Mouse (Mus musculus) lung, embryonic 15.5 days (tissue): Measurements from ENCODE around the gene Myo18a. TPM values are rescaled to one million over a fixed set of nuclear protein-coding genes. Genes with fewer than 3 reads are reported as not detected.
A peak's percentile ranks its signal among the peaks of the same experiment; 100 is the strongest.

Source experiments
- ATAC-seq: fragments of 200-750 bp; cut with Nextera tagmentation; 2 replicates; pipeline ENCODE4 v1.8.0; 2017; ENCODE audit warnings: moderate number of reproducible peaks, borderline replicate concordance; ENCODE audit not compliant: low FRiP score, low TSS enrichment; ENCODE audit errors: extremely low read depth
- H3K27ac ChIP-seq: fragments of 300-500 bp; sonication (generic); 2 replicates; pipeline ENCODE4 v1.5.1; 2015; ENCODE audit warnings: moderate library complexity, mild to moderate bottlenecking, inconsistent platforms
- H3K27me3 ChIP-seq: fragments of 300-500 bp; sonication (generic); 2 replicates; pipeline ENCODE4 v1.6.1; 2015; ENCODE audit warnings: inconsistent platforms
- H3K36me3 ChIP-seq: fragments of 300-500 bp; sonication (generic); 2 replicates; pipeline ENCODE4 v1.6.1; 2015; ENCODE audit warnings: inconsistent platforms
- H3K4me1 ChIP-seq: fragments of 300-500 bp; sonication (generic); 2 replicates; pipeline ENCODE4 v1.6.1; 2015; ENCODE audit warnings: inconsistent platforms
- H3K4me2 ChIP-seq: fragments of 300-500 bp; sonication (generic); 2 replicates; pipeline ENCODE4 v1.6.1; 2015; ENCODE audit warnings: inconsistent platforms, mild to moderate bottlenecking, moderate library complexity
- H3K4me3 ChIP-seq: fragments of 300-500 bp; sonication (generic); 2 replicates; pipeline ENCODE4 v1.5.1; 2015; ENCODE audit warnings: mild to moderate bottlenecking, inconsistent platforms
- H3K9ac ChIP-seq: fragments of 300-500 bp; sonication (generic); 2 replicates; pipeline ENCODE4 v1.6.1; 2015; ENCODE audit warnings: inconsistent platforms
- H3K9me3 ChIP-seq: fragments of 300-500 bp; sonication (generic); 2 replicates; pipeline ENCODE4 v1.6.1; 2016; ENCODE audit warnings: inconsistent platforms
- WGBS: fragments of 180-500 bp; shearing (Covaris S2); methylation state at CpG from one replicate; pipeline ENCODE4 v1.1.7; 2015; 5-methylcytosine and 5-hydroxymethylcytosine counted together
- polyA plus RNA-seq: library from polyadenylated mRNA; unstranded; fragments of >200 nt; fragmentation: Nextera tagmentation; extraction: Ambion mirVana; gene quantifications from 2 replicates; pipeline ENCODE4 v1.2.1, GENCODE M21; 2015

Myo18a gene
- polyA plus RNA-seq, 1 experiment from 2014 or later: 46.2 TPM

GRCm38 (mm10) chr11:77875847-77876759 lies 113.1 kb downstream of the Myo18a start:
- H3K9me3 ChIP-seq: no peaks in the 10 kb centered on the region
- H3K9ac ChIP-seq: no peak overlapping the region
- peak; percentile 35; the same call in 1 of the 2 replicates for ATAC-seq
- 0 out of 2 replicates have a peak overlapping the region, but pooled peaks have one; percentile 20 for H3K27ac ChIP-seq
- H3K36me3 ChIP-seq: no peaks in the 10 kb centered on the region
- no peaks in the 10 kb centered on the region for H3K27me3 ChIP-seq
- WGBS: 54% methylated on average over 26 of the region's 26 CpGs
- H3K4me2 ChIP-seq: no peak overlapping the region
- no peak overlapping the region for H3K4me3 ChIP-seq
- H3K4me1 ChIP-seq: peaks cover 33% of the 10 kb centered on the region

GRCm38 (mm10) chr11:77876760-77877148 lies 113.7 kb downstream of the Myo18a start:
- Histone ChIP-seq H3K4me2 (no peak overlapping the region), H3K36me3 (no peaks in the 10 kb centered on the region), H3K9ac (no peak overlapping the region), H3K4me1 (peaks cover 33% of the 10 kb centered on the region), H3K27me3 (no peaks in the 10 kb centered on the region), H3K9me3 (no peaks in the 10 kb centered on the region), H3K4me3 (no peak overlapping the region), H3K27ac (no peak overlapping the region)
- ATAC-seq: no peak
- 45% methylated on average over 11 of the region's 11 CpGs for WGBS

- ATAC-seq: no peak
- Histone ChIP-seq H3K9ac (no peak overlapping the region), H3K36me3 (no peaks in the 10 kb centered on the region), H3K4me3 (no peak overlapping the region), H3K4me1 (peaks cover 13% of the 10 kb centered on the region), H3K27ac (no peak overlapping the region), H3K9me3 (no peaks in the 10 kb centered on the region), H3K27me3 (no peaks in the 10 kb centered on the region), H3K4me2 (no peak overlapping the region)
- 51% methylated on average over 10 of the region's 10 CpGs for WGBS
Measured at GRCm38 (mm10) chr11:77884524-77885245, 121.6 kb downstream of the Myo18a start.

GRCm38 (mm10) chr11:77885246-77885575 lies 122.2 kb downstream of the Myo18a start:
- Histone ChIP-seq H3K9me3 (no peaks in the 10 kb centered on the region), H3K9ac (no peak overlapping the region), H3K4me2 (no peak overlapping the region), H3K36me3 (no peaks in the 10 kb centered on the region), H3K27ac (no peak overlapping the region), H3K4me1 (peaks cover 13% of the 10 kb centered on the region), H3K27me3 (no peaks in the 10 kb centered on the region), H3K4me3 (no peak overlapping the region)
- ATAC-seq: no peak
- WGBS: 58% methylated on average over 8 of the region's 8 CpGs

- Histone ChIP-seq H3K4me3 (no peak overlapping the region), H3K27me3 (no peaks in the 10 kb centered on the region), H3K27ac (no peak overlapping the region), H3K9me3 (no peaks in the 10 kb centered on the region), H3K9ac (no peak overlapping the region), H3K36me3 (no peaks in the 10 kb centered on the region), H3K4me2 (no peak overlapping the region), H3K4me1 (peaks cover 13% of the 10 kb centered on the region)
- WGBS: 45% methylated on average over 17 of the region's 17 CpGs
- no peak for ATAC-seq
Measured at GRCm38 (mm10) chr11:77887373-77887960, 124.4 kb downstream of the Myo18a start.

- no peaks in the 10 kb centered on the region for H3K9me3 ChIP-seq
- 80% methylated on average over 5 of the region's 5 CpGs for WGBS
- no peaks in the 10 kb centered on the region for H3K36me3 ChIP-seq
- no peak for ATAC-seq
- H3K27ac ChIP-seq: no peak overlapping the region
- peaks cover 25% of the 10 kb centered on the region for H3K4me1 ChIP-seq
- no peak overlapping the region for H3K9ac ChIP-seq
- H3K4me3 ChIP-seq: no peak overlapping the region
- H3K27me3 ChIP-seq: no peaks in the 10 kb centered on the region
- H3K4me2 ChIP-seq: no peak overlapping the region
Measured at GRCm38 (mm10) chr11:77888846-77889245, 125.8 kb downstream of the Myo18a start.

- 10% methylated on average over 1 of the region's 2 CpGs for WGBS
Measured at GRCm38 (mm10) chr11:77889484-77889883, 126.4 kb downstream of the Myo18a start.

GRCm38 (mm10) chr11:77890648-77891258 lies 127.7 kb downstream of the Myo18a start:
- no peaks in the 10 kb centered on the region for H3K9me3 ChIP-seq
- ATAC-seq: no peak
- peaks cover 31% of the 10 kb centered on the region for H3K4me1 ChIP-seq
- H3K27ac ChIP-seq: no peak overlapping the region
- no peak overlapping the region for H3K4me2 ChIP-seq
- H3K4me3 ChIP-seq: no peak overlapping the region
- no peaks in the 10 kb centered on the region for H3K36me3 ChIP-seq
- no peaks in the 10 kb centered on the region for H3K27me3 ChIP-seq
- no peak overlapping the region for H3K9ac ChIP-seq
- WGBS: 82% methylated on average over 2 of the region's 2 CpGs

More at GRCm38 (mm10) chr11:77889484-77889883, 126.4 kb downstream of the Myo18a start:
- no peak overlapping the region for H3K27ac ChIP-seq
- H3K9me3 ChIP-seq: no peaks in the 10 kb centered on the region
- no peaks in the 10 kb centered on the region for H3K27me3 ChIP-seq
- no peak overlapping the region for H3K9ac ChIP-seq
- H3K36me3 ChIP-seq: no peaks in the 10 kb centered on the region
- H3K4me1 ChIP-seq: peaks cover 31% of the 10 kb centered on the region
- no peak overlapping the region for H3K4me2 ChIP-seq
- H3K4me3 ChIP-seq: no peak overlapping the region
- no peak for ATAC-seq

GRCm38 (mm10) chr11:77892883-77893282 lies 129.8 kb downstream of the Myo18a start:
- WGBS: 21% methylated on average over 5 of the region's 5 CpGs
- Histone ChIP-seq H3K4me3 (no peak overlapping the region), H3K4me2 (no peak overlapping the region)

GRCm38 (mm10) chr11:77893283-77893682 lies 130.2 kb downstream of the Myo18a start:
- Histone ChIP-seq H3K9ac (no peak overlapping the region), H3K4me1 (peaks cover 38% of the 10 kb centered on the region), H3K4me3 (no peak overlapping the region), H3K4me2 (0 out of 2 replicates have a peak overlapping the region, but pooled peaks have one; percentile 35), H3K9me3 (no peaks in the 10 kb centered on the region), H3K27me3 (peaks cover 11% of the 10 kb centered on the region; the same call in 1 of the 2 replicates), H3K27ac (peak overlapping the region; percentile 82), H3K36me3 (no peaks in the 10 kb centered on the region)
- no peak for ATAC-seq
- 45% methylated on average over 6 of the region's 6 CpGs for WGBS

More at GRCm38 (mm10) chr11:77892883-77893282, 129.8 kb downstream of the Myo18a start:
- Histone ChIP-seq H3K27ac (peak overlapping the region; percentile 82; the same call in 1 of the 2 replicates), H3K9me3 (no peaks in the 10 kb centered on the region), H3K9ac (no peak overlapping the region), H3K36me3 (no peaks in the 10 kb centered on the region), H3K4me1 (peaks cover 38% of the 10 kb centered on the region), H3K27me3 (peaks cover 9% of the 10 kb centered on the region; the same call in 1 of the 2 replicates)
- ATAC-seq: no peak
